Mouse (Mus musculus) embryo, embryonic 10 days (tissue): ENCODE data around the gene 4930555G01Rik.
A peak's percentile ranks its signal among the peaks of the same experiment; 100 is the strongest.
"Not testable (repeated sequence)": the region's sequence is repeated elsewhere in the genome, so short reads cannot be mapped to it uniquely, and the experiment has no call there.

ENCODE experiments used
- DNase-seq: peaks from one replicate; pipeline ENCODE4 v3.0.0-alpha.2; 2015; ENCODE audit warnings: low spot score

Gene 4930555G01Rik

DNA sequence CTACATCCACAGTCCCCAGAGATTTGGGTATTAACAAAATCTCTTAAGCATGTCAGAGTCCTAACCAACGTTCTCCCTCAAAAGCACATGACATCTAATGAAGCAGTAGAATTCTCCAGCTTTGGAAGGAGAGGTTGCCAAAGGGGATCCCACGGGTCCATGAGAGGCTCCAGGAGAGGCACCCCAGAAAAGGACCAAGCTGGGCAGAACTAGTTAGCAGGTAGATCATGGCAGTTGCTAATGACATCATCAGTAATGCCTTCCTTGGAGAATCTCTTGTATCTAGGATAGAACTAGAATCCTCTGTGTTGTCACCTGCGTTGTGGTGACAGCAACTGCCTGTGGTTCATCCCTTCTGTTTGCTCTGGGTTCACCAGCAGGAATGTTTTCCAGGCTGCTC, at the start of gene 4930555G01Rik:
TSS of gene 4930555G01Rik (plus strand) at position 301 of the 400 bp plus-strand sequence.
- DNase-seq, result not testable (repeated sequence)

- not testable (repeated sequence) for DNase-seq
These were observed 34.8 kb upstream of the 4930555G01Rik start, which contains the start of gene Gm3298 for GRCm38 (mm10) chr14:5015591-5015990. Gene Gm3298, plus strand, starts transcription at chr14:5015891.

- DNase-seq, result peak; percentile 11
These were observed 20.4 kb downstream of the 4930555G01Rik start, which contains the start of gene Gm8281 for GRCm38 (mm10) chr14:5070611-5071490. Gene Gm8281, plus strand, starts transcription at chr14:5071040.
